Mouse (Mus musculus) hindbrain, postnatal 0 days (tissue): ENCODE measurements at regions not wholly inside any gene's neighbourhood (a gene's known extent, or its start where the extent isn't known, plus 50 kb on each side); places are given as distances from the start of the nearest gene placed in this dataset.

Source experiments
- ATAC-seq: fragments of 200-750 bp; cut with Nextera tagmentation; 2 replicates; pipeline ENCODE4 v1.8.0; 2017; ENCODE audit warnings: mild to moderate bottlenecking, moderate TSS enrichment, moderate library complexity
- DNase-seq: peaks from one replicate; pipeline ENCODE4 v3.0.0-alpha.2; 2015; ENCODE audit warnings: low spot score
- H3K27ac ChIP-seq: fragments of 300-500 bp; sonication (generic); 2 replicates; pipeline ENCODE4 v1.5.1; 2014; ENCODE audit warnings: mild to moderate bottlenecking
- H3K27me3 ChIP-seq: fragments of 300-500 bp; sonication (generic); 2 replicates; pipeline ENCODE4 v1.6.1; 2014; ENCODE audit warnings: low read length, mixed read lengths; ENCODE audit not compliant: insufficient read depth
- H3K36me3 ChIP-seq: fragments of 300-500 bp; sonication (generic); 2 replicates; pipeline ENCODE4 v1.6.1; 2014; ENCODE audit warnings: low read length, mixed read lengths; ENCODE audit not compliant: insufficient read depth
- H3K4me1 ChIP-seq: fragments of 300-500 bp; sonication (generic); 2 replicates; pipeline ENCODE4 v1.6.1; 2014; ENCODE audit warnings: antibody characterized with exemption, low read length, mixed read lengths; ENCODE audit not compliant: insufficient read depth
- H3K4me2 ChIP-seq: fragments of 300-500 bp; sonication (generic); 2 replicates; pipeline ENCODE4 v1.6.1; 2014; ENCODE audit warnings: low read depth, mild to moderate bottlenecking, low read length, moderate library complexity, mixed read lengths
- H3K4me3 ChIP-seq: fragments of 300-500 bp; sonication (generic); 2 replicates; pipeline ENCODE4 v1.5.1; 2014; ENCODE audit warnings: low read length
- H3K9ac ChIP-seq: fragments of 300-500 bp; sonication (generic); replicated peaks from 2 replicates; pipeline ENCODE4 v1.6.1; 2014; ENCODE audit warnings: mild to moderate bottlenecking, low read length, moderate library complexity, mixed read lengths
- H3K9me3 ChIP-seq: fragments of 300-500 bp; sonication (generic); 2 replicates; pipeline ENCODE4 v1.6.1; 2016; ENCODE audit warnings: low read length, mixed read lengths
- CTCF ChIP-seq: IDR thresholded peaks from 2 replicates; pipeline ENCODE4 v1.5.1; 2016; ENCODE audit warnings: antibody characterized with exemption, control low read depth, low read depth
- WGBS: fragments of 180-500 bp; shearing (Covaris S2); extraction: QIAGEN DNeasy Blood & Tissue Kit; methylation state at CpG from one replicate; pipeline ENCODE4 v1.1.7; 2014; 5-methylcytosine and 5-hydroxymethylcytosine counted together

DNA sequence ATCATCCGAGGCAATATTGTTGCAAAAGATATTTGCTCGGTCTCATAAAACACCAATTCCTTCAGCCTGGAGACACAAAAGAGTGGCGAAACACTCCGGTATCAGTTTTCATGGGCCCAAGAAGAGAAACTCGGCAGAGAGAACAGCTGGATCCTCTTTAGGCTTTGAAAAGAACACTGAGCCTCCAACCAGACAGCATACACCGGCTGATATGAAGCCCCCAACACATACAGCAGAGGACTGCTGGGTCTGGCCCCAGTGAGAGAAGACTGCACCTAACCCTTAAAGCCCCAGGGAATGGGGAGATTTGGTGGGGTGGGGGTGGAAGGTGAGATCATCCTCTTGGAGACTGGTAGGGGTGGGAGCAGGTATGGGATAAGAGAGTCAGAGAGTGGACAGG lies 147.9 kb downstream of the Rchy1 start:
- Histone ChIP-seq H3K4me3 (no peak overlapping the region), H3K27me3 (no peaks in the 10 kb centered on the region), H3K36me3 (no peaks in the 10 kb centered on the region), H3K9ac (no peak overlapping the region), H3K9me3 (no peaks in the 10 kb centered on the region), H3K27ac (no peak overlapping the region), H3K4me1 (no peaks in the 10 kb centered on the region), H3K4me2 (no peak overlapping the region)
- ATAC-seq = no peak
- no peak for DNase-seq
- 69% methylated on average over 6 of the region's 6 CpGs for WGBS
- no peak for TF ChIP-seq CTCF

DNA sequence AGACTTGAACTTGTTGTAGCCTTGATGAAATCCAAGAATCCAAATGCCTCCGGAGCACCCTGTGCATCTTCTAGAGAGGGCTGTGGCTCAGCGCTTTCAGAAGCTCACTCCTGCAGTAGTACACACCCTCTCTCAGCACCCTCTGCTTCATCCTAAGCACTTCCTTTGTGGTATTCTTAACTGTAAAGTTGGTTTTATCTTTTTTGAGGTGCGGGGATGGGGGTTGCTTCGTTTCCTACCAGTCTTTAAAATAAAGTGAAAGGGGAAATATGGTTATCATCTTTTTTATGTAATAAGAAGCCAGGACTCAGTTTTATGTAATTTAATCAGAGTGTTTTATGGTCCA lies 148.5 kb downstream of the Rchy1 start:
- no peak overlapping the region for H3K4me2 ChIP-seq
- WGBS = 87% methylated on average over 4 of the region's 4 CpGs
- no peak for TF ChIP-seq CTCF
- H3K4me1 ChIP-seq = no peaks in the 10 kb centered on the region
- H3K9me3 ChIP-seq = no peaks in the 10 kb centered on the region
- DNase-seq (no peak), ATAC-seq (no peak)
- no peaks in the 10 kb centered on the region for H3K36me3 ChIP-seq
- no peak overlapping the region for H3K27ac ChIP-seq
- no peak overlapping the region for H3K9ac ChIP-seq
- no peaks in the 10 kb centered on the region for H3K27me3 ChIP-seq
- H3K4me3 ChIP-seq = no peak overlapping the region

- Histone ChIP-seq H3K27me3 (no peaks in the 10 kb centered on the region), H3K27ac (no peak overlapping the region), H3K4me3 (no peak overlapping the region), H3K4me1 (no peaks in the 10 kb centered on the region), H3K9me3 (no peaks in the 10 kb centered on the region), H3K36me3 (no peaks in the 10 kb centered on the region), H3K4me2 (no peak overlapping the region), H3K9ac (no peak overlapping the region)
- DNase-seq (no peak), ATAC-seq (no peak)
- no peak for TF ChIP-seq CTCF
- 91% methylated on average over 5 of the region's 5 CpGs for WGBS
These were observed 149.1 kb downstream of the Rchy1 start for GRCm38 (mm10) chr5:91813547-91814416.

DNA sequence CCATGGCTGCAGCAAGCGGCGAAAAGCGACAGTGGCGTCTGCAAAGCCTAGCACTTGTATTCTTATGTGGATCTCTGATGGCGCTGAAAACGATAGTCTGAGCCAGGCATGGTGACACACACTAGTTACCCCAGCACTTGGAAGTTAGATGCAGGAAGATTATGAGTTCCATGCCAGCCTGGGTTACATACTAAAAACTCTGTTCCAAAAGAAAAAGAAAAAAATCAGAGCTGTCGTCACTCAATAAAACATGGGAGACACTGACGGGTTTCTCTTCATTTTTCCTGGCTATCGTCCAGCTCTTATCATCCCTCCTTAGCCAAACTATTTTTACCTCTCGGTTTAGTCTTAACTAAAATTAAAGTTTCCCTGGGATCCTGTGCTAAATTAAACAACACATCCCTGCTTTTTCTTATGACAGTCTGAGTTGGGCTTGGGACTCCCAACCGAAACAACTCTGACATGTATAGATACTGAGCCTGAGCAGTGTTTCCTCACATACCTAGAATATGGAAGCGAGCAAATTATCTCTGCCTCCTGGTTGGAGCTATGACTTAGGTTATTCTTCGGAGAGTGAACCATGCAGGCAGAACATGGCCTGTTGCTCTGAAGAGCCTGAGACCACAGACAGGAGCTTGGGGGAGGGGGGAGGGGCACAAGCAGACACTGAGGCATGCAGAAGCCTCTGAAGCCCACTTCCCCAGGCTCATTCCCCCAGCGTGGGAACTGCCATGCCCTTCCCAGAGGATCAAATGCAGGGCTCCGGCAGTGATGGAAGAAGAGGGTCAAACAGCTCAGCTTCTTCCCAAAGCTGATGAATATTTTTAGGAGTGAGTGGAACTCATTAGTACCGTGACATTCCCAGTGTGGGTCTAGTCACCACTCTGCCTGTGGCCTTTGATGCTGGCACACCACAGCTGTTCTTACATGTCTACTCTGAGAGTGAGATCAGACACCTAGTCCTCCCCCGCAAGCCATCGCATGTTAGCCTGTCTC lies 155.5 kb downstream of the Rchy1 start:
- DNase-seq = no peak
- no peak for ATAC-seq
- Histone ChIP-seq H3K4me1 (no peaks in the 10 kb centered on the region), H3K4me2 (no peak overlapping the region), H3K4me3 (no peak overlapping the region), H3K9me3 (no peaks in the 10 kb centered on the region), H3K9ac (no peak overlapping the region), H3K27ac (no peak overlapping the region), H3K27me3 (no peaks in the 10 kb centered on the region), H3K36me3 (no peaks in the 10 kb centered on the region)
- WGBS = 74% methylated on average over 18 of the region's 18 CpGs
- TF ChIP-seq CTCF = no peak

- Histone ChIP-seq H3K9me3 (no peaks in the 10 kb centered on the region), H3K4me2 (no peak overlapping the region), H3K9ac (no peak overlapping the region), H3K27ac (no peak overlapping the region), H3K4me1 (no peaks in the 10 kb centered on the region), H3K36me3 (no peaks in the 10 kb centered on the region), H3K27me3 (no peaks in the 10 kb centered on the region), H3K4me3 (no peak overlapping the region)
- DNase-seq (no peak), ATAC-seq (no peak)
- WGBS = 78% methylated on average over 3 of the region's 3 CpGs
- no peak for TF ChIP-seq CTCF
These were observed 161.4 kb downstream of the Rchy1 start for GRCm38 (mm10) chr5:91801297-91801980.

DNA sequence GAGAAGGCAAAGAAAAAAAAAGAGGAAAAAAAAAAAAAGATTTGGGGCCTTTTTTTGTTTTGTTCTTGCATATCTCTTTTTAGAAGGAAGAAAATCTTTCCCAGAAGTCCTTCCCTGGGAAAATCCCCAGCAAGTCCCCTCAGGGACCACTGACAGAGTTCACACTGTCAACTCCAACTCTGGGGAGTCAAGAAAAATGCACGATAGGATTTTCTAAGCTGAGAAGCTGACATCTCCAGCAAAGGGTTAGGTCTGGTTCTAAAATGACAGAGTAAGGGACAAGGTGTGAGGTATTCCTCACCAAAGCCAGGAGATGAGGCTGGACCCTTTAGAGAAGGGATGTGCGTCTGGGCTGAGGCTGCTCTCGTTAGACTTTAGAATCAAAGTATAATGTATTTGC lies 165.5 kb downstream of the Rchy1 start:
- no peaks in the 10 kb centered on the region for H3K36me3 ChIP-seq
- no peak overlapping the region for H3K9ac ChIP-seq
- DNase-seq = no peak
- H3K4me1 ChIP-seq = no peaks in the 10 kb centered on the region
- H3K4me2 ChIP-seq = no peak overlapping the region
- no peak for ATAC-seq
- no peak overlapping the region for H3K27ac ChIP-seq
- H3K9me3 ChIP-seq = no peaks in the 10 kb centered on the region
- WGBS = 88% methylated on average over 3 of the region's 3 CpGs
- no peak overlapping the region for H3K4me3 ChIP-seq
- TF ChIP-seq CTCF = no peak
- no peaks in the 10 kb centered on the region for H3K27me3 ChIP-seq
